Mouse (Mus musculus) MEL (cell line): ENCODE results near the gene Ccnh.
A peak's percentile ranks its signal among the peaks of the same experiment; 100 is the strongest.

Experiments used
- CTCF ChIP-seq, 3 experiments: IDR thresholded peaks in 2 of 3; conservative IDR thresholded peaks in 1 of 3; 2 replicates each; pipeline ENCODE4 v1.5.1; 2011 to 2012; ENCODE audit warnings: low read length in 3 of 3, low read depth in 2 of 3, mild to moderate bottlenecking in 2 of 3, improper control_type of control experiment in 1 of 3, inconsistent platforms in 1 of 3, mixed read lengths in 1 of 3, moderate library complexity in 1 of 3; ENCODE audit not compliant: control insufficient read depth in 1 of 3, insufficient read depth in 1 of 3, poor library complexity in 1 of 3, severe bottlenecking in 1 of 3
- E2F4 ChIP-seq: IDR thresholded peaks from 2 replicates; pipeline ENCODE4 v1.6.1; 2011; ENCODE audit warnings: low read depth, low read length, improper control_type of control experiment, borderline replicate concordance
- EP300 ChIP-seq, 2 experiments: IDR thresholded peaks; 2 replicates each; pipeline ENCODE4 v1.6.1; 2011; ENCODE audit warnings: improper control_type of control experiment in 2 of 2, low read length in 2 of 2, low read depth in 1 of 2, mild to moderate bottlenecking in 1 of 2
- ETS1 ChIP-seq: IDR thresholded peaks from 2 replicates; pipeline ENCODE4 v1.6.1; 2012; ENCODE audit warnings: low read depth, mild to moderate bottlenecking, inconsistent platforms, low read length, improper control_type of control experiment, moderate library complexity
- GATA1 ChIP-seq: IDR thresholded peaks from 2 replicates; pipeline ENCODE4 v1.6.1; 2011; ENCODE audit warnings: low read depth, low read length, improper control_type of control experiment
- NELFE ChIP-seq: IDR thresholded peaks from 2 replicates; pipeline ENCODE4 v1.6.1; 2011; ENCODE audit warnings: low read depth, low read length, improper control_type of control experiment
- POLR2A ChIP-seq, 2 experiments: IDR thresholded peaks; 2 replicates each; pipeline ENCODE4 v1.6.1; 2011 to 2012; ENCODE audit warnings: low read length in 2 of 2, mild to moderate bottlenecking in 2 of 2, control low read depth in 1 of 2, improper control_type of control experiment in 1 of 2, low read depth in 1 of 2, moderate library complexity in 1 of 2; ENCODE audit not compliant: control insufficient read depth in 1 of 2, insufficient read depth in 1 of 2, poor library complexity in 1 of 2
- POLR2AphosphoS2 ChIP-seq: IDR thresholded peaks from 2 replicates; pipeline ENCODE4 v1.6.1; 2011; ENCODE audit warnings: low read length, improper control_type of control experiment
- POLR2AphosphoS5 ChIP-seq: IDR thresholded peaks from 2 replicates; pipeline ENCODE4 v1.6.1; 2012; ENCODE audit warnings: low read depth, borderline replicate concordance, mild to moderate bottlenecking, inconsistent platforms, low read length, moderate library complexity, mixed read lengths
- SIN3A ChIP-seq: IDR thresholded peaks from 2 replicates; pipeline ENCODE4 v1.6.1; 2012; ENCODE audit warnings: low read length, improper control_type of control experiment, inconsistent platforms
- TAL1 ChIP-seq: IDR thresholded peaks from 2 replicates; pipeline ENCODE4 v1.6.1; 2012; ENCODE audit warnings: mild to moderate bottlenecking, inconsistent platforms, low read length, moderate library complexity, mixed read lengths
- USF1 ChIP-seq: IDR thresholded peaks from 2 replicates; pipeline ENCODE4 v1.6.1; 2014; ENCODE audit warnings: low read depth, mild to moderate bottlenecking, inconsistent platforms, low read length, improper control_type of control experiment, moderate library complexity
- ZC3H11A ChIP-seq: IDR thresholded peaks from 2 replicates; pipeline ENCODE4 v1.6.1; 2012; ENCODE audit warnings: low read depth, mild to moderate bottlenecking, inconsistent platforms, low read length, improper control_type of control experiment
- ZMIZ1 ChIP-seq: IDR thresholded peaks from 2 replicates; pipeline ENCODE4 v1.6.1; 2012; ENCODE audit warnings: low read depth, mild to moderate bottlenecking, inconsistent platforms, low read length, improper control_type of control experiment, moderate library complexity

- TF ChIP-seq CTCF (IDR thresholded peaks at IDR 0.05 in 2 of 3, conservative IDR thresholded peaks at IDR 0.05 in 1 of 3; ENCODE audit: control insufficient read depth in 1 of 3, insufficient read depth in 1 of 3, low read depth in 2 of 3, low read length in 3 of 3, poor library complexity in 1 of 3, severe bottlenecking in 1 of 3), result no peak
- no peak for TF ChIP-seq EP300 (IDR thresholded peaks at IDR 0.05; ENCODE audit: low read depth in 1 of 2, low read length in 2 of 2)
- TF ChIP-seq POLR2AphosphoS5, result no peak
- no peak for TF ChIP-seq NELFE
- no peak for TF ChIP-seq POLR2A (IDR thresholded peaks at IDR 0.05; ENCODE audit: control insufficient read depth in 1 of 2, insufficient read depth in 1 of 2, low read depth in 1 of 2, low read length in 2 of 2, poor library complexity in 1 of 2)
- peak; percentile 23; the same call in 1 of the 2 replicates for TF ChIP-seq GATA1
- TF ChIP-seq ZC3H11A, result no peak
- TF ChIP-seq ZMIZ1, result no peak
- TF ChIP-seq USF1, result no peak
- no peak for TF ChIP-seq POLR2AphosphoS2
- no peak for TF ChIP-seq SIN3A
- no peak for TF ChIP-seq TAL1
- TF ChIP-seq ETS1, result no peak
- TF ChIP-seq E2F4, result no peak
These were observed 29.4 kb downstream of the Ccnh start for GRCm38 (mm10) chr13:85218656-85219055.
